Mouse (Mus musculus) bone marrow macrophage, adult 2 months (primary cell): Measurements from ENCODE around the gene Abcb1a. TPM values are rescaled to one million over a fixed set of nuclear protein-coding genes. Genes with fewer than 3 reads are reported as not detected.

Experiments
- H3K27ac ChIP-seq: 2 replicates; pipeline ENCODE4 v1.5.1; 2012; ENCODE audit warnings: low read depth, low read length; ENCODE audit not compliant: insufficient read depth
- H3K4me1 ChIP-seq: 2 replicates; pipeline ENCODE4 v1.6.1; 2012; ENCODE audit warnings: low read length; ENCODE audit not compliant: control insufficient read depth, insufficient read depth
- H3K4me3 ChIP-seq: 2 replicates; pipeline ENCODE4 v1.5.1; 2012; ENCODE audit warnings: mild to moderate bottlenecking, low read length, moderate library complexity; ENCODE audit not compliant: insufficient read depth
- CTCF ChIP-seq: IDR thresholded peaks from 2 replicates; pipeline ENCODE4 v1.5.1; 2012; ENCODE audit warnings: low read depth, mild to moderate bottlenecking, low read length, moderate library complexity
- POLR2A ChIP-seq: IDR thresholded peaks from 2 replicates; pipeline ENCODE4 v1.6.1; 2012; ENCODE audit warnings: mild to moderate bottlenecking, low read depth, low read length, borderline replicate concordance
- polyA plus RNA-seq: library from polyadenylated mRNA; stranded (reverse); fragments of >200 nt; gene quantifications from 2 replicates; pipeline ENCODE4 v1.2.4, GENCODE M21; 2012; ENCODE audit not compliant: missing spikeins, insufficient read depth, insufficient read length

Abcb1a gene
- polyA plus RNA-seq = 0.66 and 2.6 TPM in 2 replicates

- Histone ChIP-seq H3K27ac (no peak within 1 kb of the TSS), H3K4me1 (peaks cover 2% of the 10 kb centered on the region; the same call in 1 of the 2 replicates), H3K4me3 (peak within 1 kb of the TSS; percentile 58)
- no peak for TF ChIP-seq POLR2A
- TF ChIP-seq CTCF = no peak
Observed at GRCm38 (mm10) chr5:8659911-8660737, at the start of gene Abcb1a. Gene Abcb1a, plus strand, starts transcription at chr5:8660077.

GRCm38 (mm10) chr5:8622071-8622595, 37.7 kb upstream of the Abcb1a start:
- Histone ChIP-seq H3K4me3 (peak overlapping the region; percentile 93), H3K4me1 (no peaks in the 10 kb centered on the region), H3K27ac (no peak overlapping the region)
- TF ChIP-seq POLR2A = no peak
- no peak for TF ChIP-seq CTCF

GRCm38 (mm10) chr5:8622596-8623231, 37.2 kb upstream of the Abcb1a start, which contains the start of gene Rundc3b:
Gene Rundc3b, minus strand, starts transcription at chr5:8622952.
- H3K27ac ChIP-seq = no peak within 1 kb of the TSS

GRCm38 (mm10) chr5:8632901-8633300, 27.0 kb upstream of the Abcb1a start:
- Histone ChIP-seq H3K4me3 (no peak overlapping the region), H3K4me1 (no peaks in the 10 kb centered on the region), H3K27ac (no peak overlapping the region)
- TF ChIP-seq CTCF = no peak
- TF ChIP-seq POLR2A = no peak

More at GRCm38 (mm10) chr5:8622596-8623231, 37.2 kb upstream of the Abcb1a start, which contains the start of gene Rundc3b:
- H3K4me3 ChIP-seq = peak within 1 kb of the TSS; percentile 93
- TF ChIP-seq POLR2A = no peak
- no peak for TF ChIP-seq CTCF
- H3K4me1 ChIP-seq = no peaks in the 10 kb centered on the region

GRCm38 (mm10) chr5:8634489-8634975, 25.3 kb upstream of the Abcb1a start:
- H3K27ac ChIP-seq = no peak overlapping the region
- no peak overlapping the region for H3K4me3 ChIP-seq
- TF ChIP-seq POLR2A (no peak), CTCF (no peak)
- H3K4me1 ChIP-seq = no peaks in the 10 kb centered on the region

GRCm38 (mm10) chr5:8648300-8648699, 11.6 kb upstream of the Abcb1a start:
- Histone ChIP-seq H3K4me1 (no peaks in the 10 kb centered on the region), H3K27ac (no peak overlapping the region), H3K4me3 (no peak overlapping the region)
- TF ChIP-seq CTCF = no peak
- no peak for TF ChIP-seq POLR2A

- no peaks in the 10 kb centered on the region for H3K4me1 ChIP-seq
- H3K4me3 ChIP-seq = no peak overlapping the region
- H3K27ac ChIP-seq = no peak overlapping the region
- TF ChIP-seq POLR2A = no peak
Observed at GRCm38 (mm10) chr5:8648774-8649173, 11.1 kb upstream of the Abcb1a start.

- Histone ChIP-seq H3K4me1 (no peaks in the 10 kb centered on the region), H3K27ac (no peak overlapping the region), H3K4me3 (no peak overlapping the region)
- no peak for TF ChIP-seq POLR2A
- TF ChIP-seq CTCF = no peak
Observed at GRCm38 (mm10) chr5:8652085-8652484, 7.8 kb upstream of the Abcb1a start.

- Histone ChIP-seq H3K4me1 (peaks cover 2% of the 10 kb centered on the region; the same call in 1 of the 2 replicates), H3K4me3 (peak overlapping the region; percentile 58), H3K27ac (no peak overlapping the region)
- TF ChIP-seq POLR2A (no peak), CTCF (no peak)
Observed at GRCm38 (mm10) chr5:8660738-8661151, 868 bp downstream of the Abcb1a start.
